Mouse (Mus musculus) intestine, postnatal 0 days (tissue): Measurements from ENCODE around the gene Jazf1. TPM values are rescaled to one million over a fixed set of nuclear protein-coding genes. Genes with fewer than 3 reads are reported as not detected.

Source experiments
- ATAC-seq: fragments of 200-750 bp; cut with Nextera tagmentation; 2 replicates; pipeline ENCODE4 v1.8.0; 2017; ENCODE audit warnings: mild to moderate bottlenecking, moderate TSS enrichment, moderate library complexity
- H3K27ac ChIP-seq: fragments of 300-500 bp; sonication (generic); 2 replicates; pipeline ENCODE4 v1.5.1; 2014; ENCODE audit warnings: mild to moderate bottlenecking, low read depth, low read length, moderate library complexity
- H3K27me3 ChIP-seq: fragments of 300-500 bp; sonication (generic); replicated peaks from 2 replicates; pipeline ENCODE4 v1.6.1; 2014; ENCODE audit warnings: low read length, mixed read lengths; ENCODE audit not compliant: control insufficient read depth, insufficient read depth
- H3K36me3 ChIP-seq: fragments of 300-500 bp; sonication (generic); 2 replicates; pipeline ENCODE4 v1.6.1; 2014; ENCODE audit warnings: mild to moderate bottlenecking, moderate library complexity; ENCODE audit not compliant: control insufficient read depth, insufficient read depth
- H3K4me1 ChIP-seq: fragments of 300-500 bp; sonication (generic); replicated peaks from 2 replicates; pipeline ENCODE4 v1.6.1; 2014; ENCODE audit warnings: antibody characterized with exemption, low read length, mixed read lengths; ENCODE audit not compliant: control insufficient read depth, insufficient read depth
- H3K4me2 ChIP-seq: fragments of 300-500 bp; sonication (generic); replicated peaks from 2 replicates; pipeline ENCODE4 v1.6.1; 2014; ENCODE audit warnings: low read depth, mild to moderate bottlenecking, moderate library complexity
- H3K4me3 ChIP-seq: fragments of 300-500 bp; sonication (generic); 2 replicates; pipeline ENCODE4 v1.5.1; 2014; ENCODE audit warnings: low read depth, low read length
- H3K9ac ChIP-seq: fragments of 300-500 bp; sonication (generic); 2 replicates; pipeline ENCODE4 v1.6.1; 2014; ENCODE audit warnings: mild to moderate bottlenecking, low read depth, low read length
- H3K9me3 ChIP-seq: fragments of 300-500 bp; sonication (generic); 2 replicates; pipeline ENCODE4 v1.6.1; 2016; ENCODE audit warnings: mixed run types; ENCODE audit not compliant: control insufficient read depth
- CTCF ChIP-seq: sonication (generic); IDR thresholded peaks from 2 replicates; pipeline ENCODE4 v1.5.1; 2016; ENCODE audit warnings: low read depth, mild to moderate bottlenecking, control low read depth, antibody characterized with exemption, moderate library complexity
- WGBS: fragments of 180-500 bp; shearing (Covaris S2); extraction: QIAGEN DNeasy Blood & Tissue Kit; methylation state at CpG from one replicate; pipeline ENCODE4 v1.1.7; 2014; 5-methylcytosine and 5-hydroxymethylcytosine counted together
- polyA plus RNA-seq: library from polyadenylated mRNA; unstranded; fragments of >200 nt; fragmentation: Nextera tagmentation; extraction: Ambion mirVana; gene quantifications from 2 replicates; pipeline ENCODE4 v1.2.1, GENCODE M21; 2015

The Jazf1 gene
- polyA plus RNA-seq, 1 experiment from 2014 or later = 5.1 TPM

DNA sequence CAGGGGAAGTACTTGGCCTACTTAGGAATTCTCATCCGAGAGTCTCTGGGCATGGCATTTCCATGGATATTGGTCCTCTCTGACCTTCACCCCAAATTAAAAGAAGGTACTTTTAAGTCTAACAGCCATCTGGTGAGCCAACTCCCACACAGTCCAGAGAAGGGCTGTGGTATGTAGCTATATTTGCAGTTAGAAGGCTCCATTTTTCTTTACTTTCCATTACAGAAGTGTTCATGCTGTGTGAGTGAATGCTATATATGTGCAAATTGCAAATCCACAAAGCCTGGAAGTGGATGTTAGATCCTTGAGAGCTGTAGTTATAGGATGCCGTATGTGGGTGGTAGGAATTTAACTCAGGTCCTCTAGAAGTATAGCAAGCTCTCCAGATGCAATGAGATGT lies 245.8 kb downstream of the Jazf1 start:
- Histone ChIP-seq H3K4me2 (no peak overlapping the region), H3K36me3 (no peaks in the 10 kb centered on the region), H3K9ac (no peak overlapping the region), H3K4me1 (no peaks in the 10 kb centered on the region), H3K27ac (no peak overlapping the region), H3K27me3 (no peaks in the 10 kb centered on the region), H3K4me3 (no peak overlapping the region), H3K9me3 (no peaks in the 10 kb centered on the region)
- no peak for ATAC-seq
- WGBS = 86% methylated on average over 2 of the region's 2 CpGs
- no peak for TF ChIP-seq CTCF

DNA sequence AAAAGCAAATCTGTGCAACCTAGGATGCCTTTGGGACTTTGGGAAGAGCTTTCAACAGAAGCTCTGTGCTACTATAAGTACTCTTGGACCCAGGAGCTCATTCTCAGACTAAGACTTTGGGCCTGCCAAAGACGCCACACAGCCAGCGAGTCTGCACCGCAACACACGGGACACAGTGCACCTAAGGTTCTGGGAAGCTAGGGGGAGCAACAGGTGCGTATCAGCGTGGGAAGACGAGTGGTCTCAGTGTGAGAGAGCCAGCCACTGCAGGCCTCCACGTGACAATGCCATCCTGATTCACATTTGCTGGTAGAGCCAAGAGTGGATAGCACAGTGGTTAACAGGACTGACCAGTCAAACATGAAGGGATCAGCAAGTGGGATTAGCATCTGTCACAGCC lies 249.1 kb downstream of the Jazf1 start:
- H3K9ac ChIP-seq = no peak overlapping the region
- 78% methylated on average over 8 of the region's 8 CpGs for WGBS
- 0 out of 2 replicates have a peak, but pooled peaks have one; percentile 2 for TF ChIP-seq CTCF
- no peak overlapping the region for H3K27ac ChIP-seq
- H3K9me3 ChIP-seq = no peaks in the 10 kb centered on the region
- H3K36me3 ChIP-seq = no peaks in the 10 kb centered on the region
- H3K4me2 ChIP-seq = no peak overlapping the region
- no peak overlapping the region for H3K4me3 ChIP-seq
- no peaks in the 10 kb centered on the region for H3K27me3 ChIP-seq
- H3K4me1 ChIP-seq = no peaks in the 10 kb centered on the region
- ATAC-seq = no peak

DNA sequence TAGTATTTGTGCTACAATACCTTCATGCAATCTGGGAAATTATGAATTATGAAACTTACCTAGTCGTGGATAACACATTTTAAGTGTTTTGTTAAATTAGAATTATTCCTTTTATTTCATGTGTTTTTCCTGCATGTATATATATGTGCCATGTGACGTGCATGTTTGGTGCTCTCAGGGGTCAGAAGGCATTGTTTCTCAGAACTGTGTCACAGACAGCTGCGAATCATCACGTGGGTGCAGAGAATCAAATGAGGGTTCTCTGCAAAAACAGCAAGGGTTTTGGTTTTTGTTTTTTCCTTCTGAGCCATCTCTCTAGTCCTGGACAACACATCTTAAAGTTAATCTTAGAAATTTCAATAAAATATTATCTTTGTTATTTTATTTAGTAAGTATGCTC lies 250.4 kb downstream of the Jazf1 start:
- no peaks in the 10 kb centered on the region for H3K27me3 ChIP-seq
- TF ChIP-seq CTCF = no peak
- no peak overlapping the region for H3K9ac ChIP-seq
- no peaks in the 10 kb centered on the region for H3K9me3 ChIP-seq
- H3K4me3 ChIP-seq = no peak overlapping the region
- no peaks in the 10 kb centered on the region for H3K4me1 ChIP-seq
- no peaks in the 10 kb centered on the region for H3K36me3 ChIP-seq
- H3K4me2 ChIP-seq = no peak overlapping the region
- no peak overlapping the region for H3K27ac ChIP-seq
- 87% methylated on average over 4 of the region's 4 CpGs for WGBS
- ATAC-seq = no peak

DNA sequence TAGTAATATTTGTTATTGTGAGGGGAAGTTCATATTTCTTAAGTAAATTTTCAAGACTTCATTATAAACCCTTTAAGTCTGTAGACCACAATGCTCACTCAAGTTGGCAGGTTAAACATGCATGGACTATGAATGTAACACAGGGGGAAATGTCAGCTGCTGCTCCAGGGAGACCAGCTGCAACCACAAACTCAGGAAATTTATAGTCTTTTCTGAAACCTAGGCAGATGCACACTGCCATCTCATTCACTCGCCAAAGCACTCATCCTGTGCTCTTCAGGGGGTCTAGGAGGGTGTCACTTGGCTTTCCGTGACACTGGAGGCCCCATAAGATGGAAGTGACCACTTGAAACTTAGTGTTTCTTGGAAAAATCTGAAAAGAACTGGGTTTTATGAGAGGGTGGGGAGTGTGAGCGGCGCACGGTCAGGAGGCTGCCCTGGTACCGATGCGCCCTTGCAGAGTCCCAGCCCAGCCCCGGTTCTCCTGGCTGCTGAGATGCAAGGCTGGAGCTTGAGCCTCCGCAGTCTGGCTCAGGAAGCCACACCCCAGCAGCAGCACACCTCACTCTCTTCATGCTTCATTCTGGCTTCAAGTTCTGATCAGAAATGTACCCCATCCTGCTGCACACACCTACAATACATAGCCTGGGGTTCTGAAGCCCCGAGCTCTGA lies 251.1 kb downstream of the Jazf1 start:
- TF ChIP-seq CTCF = no peak
- Histone ChIP-seq H3K4me3 (no peak overlapping the region), H3K4me2 (no peak overlapping the region), H3K9me3 (no peaks in the 10 kb centered on the region), H3K27me3 (no peaks in the 10 kb centered on the region), H3K9ac (no peak overlapping the region), H3K4me1 (no peaks in the 10 kb centered on the region), H3K27ac (no peak overlapping the region), H3K36me3 (no peaks in the 10 kb centered on the region)
- 76% methylated on average over 10 of the region's 10 CpGs for WGBS
- no peak for ATAC-seq

DNA sequence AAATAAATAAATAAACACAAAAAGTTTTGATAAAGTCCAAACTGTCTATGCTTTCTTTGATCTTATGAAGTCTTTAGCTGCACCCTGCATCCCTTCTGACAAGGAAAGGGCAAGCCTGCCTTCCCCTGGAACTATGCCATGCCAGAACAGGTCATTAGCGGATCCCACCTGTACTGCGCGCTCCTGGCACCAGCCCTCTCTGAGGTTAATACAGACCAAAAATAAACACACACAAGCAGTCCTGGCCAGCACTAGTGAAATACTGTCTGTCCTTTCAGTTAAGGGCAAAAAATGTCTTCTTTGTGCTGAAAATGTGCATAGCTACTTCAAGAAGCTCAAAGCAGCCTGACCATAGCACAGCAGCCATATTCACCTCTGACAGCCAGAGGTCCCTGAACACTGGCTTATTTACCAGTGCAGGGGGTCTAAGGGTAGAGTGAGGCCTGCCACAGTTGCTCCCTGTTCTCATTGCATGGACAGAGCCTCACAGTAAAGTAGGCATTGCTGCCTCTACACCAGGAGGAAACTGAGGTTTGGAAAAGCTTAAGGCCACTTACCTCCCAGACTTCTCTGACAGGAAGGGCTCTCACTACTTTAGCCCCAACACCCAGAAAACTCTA lies 263.1 kb downstream of the Jazf1 start:
- WGBS = 91% methylated on average over 3 of the region's 3 CpGs
- H3K4me3 ChIP-seq = no peak overlapping the region

DNA sequence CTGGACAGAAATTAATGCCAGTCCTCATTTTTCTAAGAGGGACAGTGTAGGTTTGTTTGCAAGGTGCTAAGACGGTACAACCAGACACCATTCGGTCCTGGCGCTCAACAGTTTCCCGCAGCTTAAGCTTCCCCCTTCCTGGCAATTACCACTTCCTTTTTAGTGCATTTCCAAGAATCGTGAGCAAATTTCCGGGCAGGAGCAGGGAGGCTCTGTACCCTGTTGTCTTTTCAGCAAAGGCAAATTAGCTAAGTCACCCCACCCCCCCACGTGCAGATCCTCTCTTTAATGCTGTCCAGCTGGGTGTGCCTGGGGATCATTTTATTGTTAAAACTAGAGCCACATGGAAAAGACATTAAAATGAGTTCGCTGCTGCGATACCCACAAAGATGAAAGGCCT lies 266.2 kb downstream of the Jazf1 start:
- H3K4me2 ChIP-seq = no peak overlapping the region
- no peak overlapping the region for H3K27ac ChIP-seq
- H3K9ac ChIP-seq = no peak overlapping the region
- WGBS = 59% methylated on average over 9 of the region's 9 CpGs
- no peak overlapping the region for H3K4me3 ChIP-seq
- no peaks in the 10 kb centered on the region for H3K27me3 ChIP-seq
- no peaks in the 10 kb centered on the region for H3K36me3 ChIP-seq
- no peaks in the 10 kb centered on the region for H3K4me1 ChIP-seq
- TF ChIP-seq CTCF = no peak
- no peak for ATAC-seq
- no peaks in the 10 kb centered on the region for H3K9me3 ChIP-seq

More for the DNA sequence above, 263.1 kb downstream of the Jazf1 start:
- no peaks in the 10 kb centered on the region for H3K9me3 ChIP-seq
- no peaks in the 10 kb centered on the region for H3K4me1 ChIP-seq
- no peaks in the 10 kb centered on the region for H3K36me3 ChIP-seq
- no peak overlapping the region for H3K4me2 ChIP-seq
- H3K27me3 ChIP-seq = no peaks in the 10 kb centered on the region
- TF ChIP-seq CTCF = no peak
- H3K9ac ChIP-seq = no peak overlapping the region
- ATAC-seq = no peak
- no peak overlapping the region for H3K27ac ChIP-seq
